Mouse (Mus musculus): ENCODE data around the gene A530084C06Rik.

DNA sequence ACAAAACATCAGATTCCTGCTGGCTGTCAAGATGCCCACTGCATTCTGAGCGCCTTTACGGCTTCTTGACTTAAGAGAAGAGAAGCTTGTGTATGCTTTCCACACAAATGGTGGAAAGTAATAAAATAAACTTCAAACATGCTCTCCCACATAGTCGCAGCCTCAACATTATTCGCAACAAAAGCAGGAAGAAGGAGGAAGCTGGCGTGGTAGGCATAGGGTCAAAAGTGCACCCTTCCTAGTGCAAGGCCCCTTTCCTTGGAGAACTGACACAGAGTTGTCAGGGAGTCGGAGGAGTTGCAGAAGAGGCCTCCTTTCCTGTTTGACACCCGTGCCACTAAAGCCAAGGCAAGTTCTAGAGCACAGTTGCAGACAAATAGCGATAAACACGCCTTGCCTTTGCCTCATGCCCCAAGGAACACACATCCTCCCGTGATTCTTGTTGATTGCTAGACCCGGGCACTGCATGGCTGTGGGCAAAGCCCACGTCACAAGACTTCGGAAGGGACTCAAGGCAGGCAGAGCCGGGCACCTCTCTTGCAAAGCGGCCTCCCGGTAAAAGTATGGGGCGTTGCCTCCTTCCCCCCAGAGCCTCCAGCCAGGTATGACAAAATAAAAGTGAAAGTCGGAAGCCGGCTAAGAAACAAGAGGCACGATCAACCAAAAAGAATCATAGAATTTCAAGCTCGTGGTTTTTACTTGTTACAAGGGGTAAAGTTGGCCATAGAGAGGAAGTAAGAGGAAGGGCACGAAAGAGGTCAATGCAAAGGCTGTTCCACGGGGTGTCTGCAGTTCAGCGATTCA lies 2.0 kb downstream of the A530084C06Rik start:
- no peak for TF ChIP-seq CTCF (IDR thresholded peaks at IDR 0.05; ENCODE audit: low read depth)
- TF ChIP-seq EP300 (IDR thresholded peaks at IDR 0.05; ENCODE audit: low read depth): no peak
